Mouse (Mus musculus) bone marrow, adult 2 months (tissue): Measurements from ENCODE around the gene Ctnnbip1. TPM values are rescaled to one million over a fixed set of nuclear protein-coding genes. Genes with fewer than 3 reads are reported as not detected.

Source experiments
- H3K27ac ChIP-seq: fragments of 200-500 bp; 2 replicates; pipeline ENCODE4 v1.5.1; 2012; ENCODE audit warnings: low read depth, mild to moderate bottlenecking, control low read depth, inconsistent platforms, low read length; ENCODE audit not compliant: control insufficient read depth, poor library complexity, insufficient read depth
- H3K4me1 ChIP-seq: fragments of 200-500 bp; 2 replicates; pipeline ENCODE4 v1.6.1; 2011; ENCODE audit warnings: low read length; ENCODE audit not compliant: control insufficient read depth, insufficient read depth
- H3K4me3 ChIP-seq: fragments of 200-500 bp; replicated peaks from 2 replicates; pipeline ENCODE3; 2011; ENCODE audit warnings: mild to moderate bottlenecking, low read depth, low read length, control low read depth; ENCODE audit not compliant: control insufficient read depth
- CTCF ChIP-seq: fragments of 200-500 bp; IDR thresholded peaks from 2 replicates; pipeline ENCODE4 v1.5.1; 2011; ENCODE audit warnings: low read length, control low read depth; ENCODE audit not compliant: control insufficient read depth, insufficient read depth
- POLR2A ChIP-seq: fragments of 200-500 bp; IDR thresholded peaks from 2 replicates; pipeline ENCODE4 v1.6.1; 2011; ENCODE audit warnings: low read depth, mild to moderate bottlenecking, control low read depth, low read length, borderline replicate concordance; ENCODE audit not compliant: control insufficient read depth
- WGBS: fragments of 180-500 bp; shearing (Covaris S2); methylation state at CpG from one replicate; pipeline ENCODE4 v1.1.7; 2018; 5-methylcytosine and 5-hydroxymethylcytosine counted together
- polyA plus RNA-seq: library from polyadenylated mRNA; stranded (reverse); fragments of >200 nt; gene quantifications from 2 replicates; pipeline ENCODE4 v1.2.4, GENCODE M21; 2011; ENCODE audit warnings: low replicate concordance; ENCODE audit not compliant: missing spikeins, insufficient read depth, insufficient read length

Ctnnbip1 gene
- polyA plus RNA-seq, 1 experiment, result 4.8 TPM

DNA sequence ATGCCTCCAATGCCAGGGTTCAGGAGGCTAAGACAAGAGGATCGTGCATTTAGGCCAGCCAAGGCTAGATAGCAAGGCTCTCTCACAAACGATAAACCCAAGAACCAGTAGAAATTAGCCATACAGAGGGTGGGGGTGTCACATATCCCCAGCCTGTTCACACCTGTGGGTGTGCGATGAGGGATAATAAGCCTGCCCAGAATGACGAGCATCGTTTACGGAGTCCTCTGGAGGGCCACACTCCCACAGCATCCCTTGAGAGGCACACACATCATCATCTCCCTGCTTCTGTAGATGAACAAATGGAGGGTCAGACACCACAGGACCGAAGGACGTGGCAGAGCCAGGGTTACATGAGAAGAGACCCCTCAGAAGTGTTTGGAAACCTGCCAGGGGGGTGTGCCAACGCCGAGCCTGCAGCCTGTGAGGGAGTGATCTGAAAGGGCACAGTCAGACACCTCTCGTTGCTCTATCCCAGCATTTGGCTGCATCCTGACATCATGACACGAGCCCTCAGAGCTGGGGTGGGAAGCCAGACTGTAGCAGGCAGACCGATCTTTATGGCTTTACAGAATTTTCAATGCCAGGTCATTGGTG is 60.1 kb downstream of the Ctnnbip1 start:
- Histone ChIP-seq H3K4me1 (no peaks in the 10 kb centered on the region), H3K4me3 (no peak overlapping the region), H3K27ac (no peak overlapping the region)
- 70% methylated on average over 13 of the region's 13 CpGs for WGBS
- no peak for TF ChIP-seq POLR2A
- no peak for TF ChIP-seq CTCF

DNA sequence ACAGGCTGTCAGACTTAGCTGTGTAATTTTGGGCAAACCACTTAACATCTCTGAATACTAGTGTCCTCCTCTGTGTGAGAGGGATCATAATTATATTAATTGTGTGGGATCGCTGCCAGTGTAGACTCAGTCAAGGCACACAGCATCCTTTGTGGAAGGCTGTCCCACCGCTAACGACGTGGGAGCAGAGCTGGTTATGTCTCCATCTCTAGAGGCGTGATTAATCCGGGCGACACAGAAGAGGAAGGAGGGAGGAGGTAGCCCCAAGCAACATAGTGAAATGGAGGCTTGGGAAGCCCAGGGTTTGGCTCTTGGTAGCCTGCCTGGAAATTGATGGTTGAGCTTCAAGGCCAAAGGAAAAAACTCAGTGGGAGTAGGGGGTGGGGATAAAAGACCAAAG is 60.8 kb downstream of the Ctnnbip1 start:
- H3K27ac ChIP-seq, result no peak overlapping the region
- WGBS, result 58% methylated on average over 7 of the region's 7 CpGs
- H3K4me1 ChIP-seq, result no peaks in the 10 kb centered on the region
- no peak overlapping the region for H3K4me3 ChIP-seq
- no peak for TF ChIP-seq CTCF
- TF ChIP-seq POLR2A, result no peak

DNA sequence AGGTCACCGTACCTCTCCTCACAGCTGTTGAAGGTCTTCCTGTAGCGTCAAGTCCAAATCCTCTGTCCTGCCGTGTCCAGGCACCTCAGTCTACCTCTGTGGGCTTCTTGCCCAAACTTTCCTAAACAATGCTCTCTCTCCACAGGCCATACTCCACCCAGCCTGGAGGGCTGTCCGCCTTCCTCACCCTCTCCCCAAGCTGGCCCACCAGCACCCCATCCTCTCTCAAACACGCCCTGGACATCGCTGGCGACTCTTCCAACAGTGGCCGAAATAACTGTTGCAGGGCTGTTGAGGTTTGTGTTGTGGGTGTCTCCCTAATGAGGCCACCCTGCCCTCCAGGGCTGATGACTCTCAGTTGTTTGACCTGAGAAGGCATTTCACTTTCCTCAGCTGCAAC is 67.2 kb downstream of the Ctnnbip1 start:
- Histone ChIP-seq H3K4me1 (no peaks in the 10 kb centered on the region), H3K4me3 (no peak overlapping the region), H3K27ac (no peak overlapping the region)
- 84% methylated on average over 8 of the region's 8 CpGs for WGBS
- no peak for TF ChIP-seq POLR2A
- TF ChIP-seq CTCF, result no peak

DNA sequence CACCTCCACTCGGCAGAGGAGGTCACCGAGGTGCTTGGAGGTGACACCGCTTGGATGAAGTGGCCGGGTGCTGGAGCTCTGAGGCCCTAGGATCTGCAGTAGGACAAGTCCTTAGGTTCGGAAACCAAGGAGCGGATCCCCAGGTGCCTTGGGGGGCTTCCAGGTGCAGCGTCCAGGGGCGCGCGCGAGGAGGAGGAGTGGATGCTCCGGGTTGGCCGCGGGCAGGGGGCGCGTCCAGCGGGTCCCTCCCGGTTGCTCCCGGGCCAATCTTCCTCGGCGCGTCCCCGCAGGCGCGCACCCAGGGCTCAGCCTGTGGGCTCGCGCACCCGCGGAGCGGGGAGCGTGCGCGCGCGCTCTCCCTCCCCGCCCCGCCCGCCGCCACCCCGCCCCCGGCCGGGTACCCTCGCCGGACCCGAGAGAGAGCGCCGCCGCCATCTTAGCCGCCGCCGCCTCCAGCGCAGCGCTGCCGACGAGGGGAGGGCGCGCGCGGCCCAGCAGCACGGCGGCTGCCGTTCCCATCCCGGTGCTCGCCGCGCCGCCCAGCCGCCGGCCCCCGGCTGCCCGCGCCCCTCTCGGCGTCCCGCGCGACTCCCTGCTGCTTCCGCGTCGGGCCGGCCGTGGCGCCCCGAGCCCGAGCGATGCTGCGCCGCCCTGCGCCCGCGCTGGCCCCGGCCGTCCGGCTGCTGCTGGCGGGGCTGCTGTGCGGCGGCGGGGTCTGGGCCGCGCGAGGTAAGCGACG is 68.2 kb downstream of the Ctnnbip1 start, which contains the start of gene Clstn1:
Gene Clstn1, plus strand, starts transcription at position 425 of the 739 bp plus-strand sequence.
- 1% methylated on average over 91 of the region's 103 CpGs for WGBS
- H3K4me3 ChIP-seq, result peak within 1 kb of the TSS; percentile 32
- no peak within 1 kb of the TSS for H3K27ac ChIP-seq
- TF ChIP-seq POLR2A, result no peak
- TF ChIP-seq CTCF, result no peak
- H3K4me1 ChIP-seq, result no peaks in the 10 kb centered on the region

DNA sequence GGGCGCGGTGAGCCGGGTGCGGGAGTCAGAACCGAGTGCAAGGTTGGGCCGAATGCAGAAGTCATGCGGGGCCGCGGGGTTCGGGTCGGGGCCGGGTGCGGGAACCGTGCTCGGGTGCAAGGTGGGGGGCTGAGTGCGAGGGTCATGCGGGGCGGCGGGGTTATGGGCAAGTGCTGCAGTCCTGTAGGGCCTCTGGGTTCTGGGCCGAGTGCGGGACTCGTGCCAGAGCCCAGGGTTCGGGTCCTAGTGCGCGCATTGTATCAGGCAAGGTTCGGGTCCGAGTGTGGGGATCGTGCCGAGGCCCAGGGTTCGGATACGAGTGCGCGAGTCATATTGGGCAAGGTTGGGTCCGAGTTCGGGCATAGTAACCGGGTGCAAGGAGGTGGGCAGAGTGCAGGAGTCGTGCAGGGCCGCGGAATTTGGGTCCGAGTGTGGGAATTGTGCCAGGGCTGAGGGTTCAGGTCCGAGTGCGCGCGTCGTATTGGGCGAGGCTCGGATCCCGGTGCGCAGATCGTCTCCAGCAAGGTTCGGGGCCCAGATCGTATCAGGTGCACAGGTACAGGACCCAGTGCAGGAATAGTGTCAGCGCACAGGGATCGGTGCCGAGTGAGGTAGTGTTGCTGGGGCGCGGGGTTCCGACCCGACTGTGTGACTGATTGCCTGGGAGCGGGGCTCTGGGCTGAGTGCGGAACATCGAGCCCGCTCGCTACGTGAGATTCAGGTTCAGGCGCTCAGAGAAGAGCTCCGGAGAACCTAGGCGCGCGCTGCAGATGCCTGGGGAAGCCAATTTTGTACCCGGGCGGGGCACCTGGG is 69.0 kb downstream of the Ctnnbip1 start:
- Histone ChIP-seq H3K27ac (no peak overlapping the region), H3K4me3 (peak overlapping the region; percentile 32), H3K4me1 (no peaks in the 10 kb centered on the region)
- WGBS, result 1% methylated on average over 72 of the region's 72 CpGs
- no peak for TF ChIP-seq POLR2A
- no peak for TF ChIP-seq CTCF

DNA sequence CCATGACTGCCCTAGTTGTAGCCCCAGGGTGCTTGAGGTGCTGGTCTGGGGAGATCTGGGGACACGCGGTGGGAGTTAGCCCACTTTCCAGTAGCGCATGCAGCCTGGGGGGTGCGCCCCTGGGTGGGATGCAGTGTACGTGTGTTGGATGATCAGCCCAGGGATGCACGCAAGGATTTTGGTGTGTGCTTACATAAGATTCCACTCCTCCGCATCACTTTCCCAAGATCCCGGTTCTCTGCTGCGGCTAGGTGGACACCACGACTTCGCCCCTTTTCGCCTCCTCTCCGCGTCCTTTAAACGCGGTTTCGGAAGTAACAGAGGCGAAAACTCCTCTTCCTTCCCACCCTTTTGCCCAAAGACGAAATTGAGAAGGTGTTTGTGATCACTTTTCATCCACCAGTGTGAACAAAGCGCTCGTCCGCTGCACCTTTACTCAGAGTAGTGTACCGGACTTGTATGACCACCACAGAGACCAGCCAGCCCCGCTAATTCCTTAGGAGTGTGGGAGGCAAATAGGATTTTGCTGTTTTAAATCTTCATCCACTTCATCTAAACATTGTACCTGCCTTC is 69.6 kb downstream of the Ctnnbip1 start:
- Histone ChIP-seq H3K4me3 (no peak overlapping the region), H3K4me1 (no peaks in the 10 kb centered on the region), H3K27ac (no peak overlapping the region)
- 27% methylated on average over 24 of the region's 24 CpGs for whole genome bisulfite sequencing
- TF ChIP-seq CTCF (no peak), POLR2A (no peak)

DNA sequence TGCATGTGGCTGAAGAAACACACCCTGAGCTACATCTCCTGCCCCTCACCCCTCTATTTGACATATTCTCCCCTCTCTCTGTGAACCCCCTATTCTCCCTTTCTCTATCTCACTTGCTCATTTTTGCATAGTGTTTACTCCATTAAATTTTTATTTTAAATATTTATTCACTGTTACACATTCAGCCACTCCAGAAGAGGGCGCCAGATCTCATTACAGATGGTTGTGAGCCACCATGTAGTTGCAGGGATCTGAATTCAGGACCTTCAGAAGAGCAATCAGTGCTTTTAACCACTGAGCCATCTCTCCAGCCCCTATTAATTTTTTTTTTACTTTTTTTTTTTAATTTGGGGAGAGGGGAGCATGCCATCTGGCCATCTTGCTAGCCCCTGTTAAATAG is 72.2 kb downstream of the Ctnnbip1 start:
- no peak for TF ChIP-seq CTCF
- TF ChIP-seq POLR2A, result no peak
- Histone ChIP-seq H3K4me1 (no peaks in the 10 kb centered on the region), H3K27ac (no peak overlapping the region), H3K4me3 (no peak overlapping the region)
- WGBS, result 42% methylated on average over 1 of the region's 1 CpGs

DNA sequence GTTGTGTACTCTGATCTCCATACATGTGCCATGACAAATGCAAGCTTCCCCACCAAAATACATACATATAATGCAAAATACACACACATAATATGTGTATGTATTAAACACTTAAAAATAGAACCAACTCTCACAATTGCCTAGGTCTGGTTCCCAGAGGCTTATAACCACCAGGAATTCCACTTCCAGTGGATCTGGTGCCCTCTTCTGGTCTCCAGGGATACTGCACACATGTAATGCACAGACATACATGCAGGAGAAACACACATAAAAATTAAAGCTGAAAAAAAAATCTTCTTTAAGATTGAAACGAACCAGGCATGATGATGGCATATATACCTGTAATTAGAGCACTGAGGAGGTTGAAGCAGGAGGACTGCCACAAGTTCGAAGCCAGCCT is 73.5 kb downstream of the Ctnnbip1 start:
- Histone ChIP-seq H3K4me1 (no peaks in the 10 kb centered on the region), H3K4me3 (no peak overlapping the region), H3K27ac (no peak overlapping the region)
- no peak for TF ChIP-seq POLR2A
- no peak for TF ChIP-seq CTCF
- WGBS, result 73% methylated on average over 2 of the region's 2 CpGs
